Mouse (Mus musculus) embryonic facial prominence, embryonic 15.5 days (tissue): ENCODE data around the gene Ttc32. TPM values are rescaled to one million over a fixed set of nuclear protein-coding genes. Genes with fewer than 3 reads are reported as not detected.

Experiments
- ATAC-seq: fragments of 200-750 bp; cut with Nextera tagmentation; 2 replicates; pipeline ENCODE4 v1.8.0; 2017; ENCODE audit warnings: low read depth, moderate TSS enrichment; ENCODE audit not compliant: insufficient number of reproducible peaks, low FRiP score, low TSS enrichment
- H3K27ac ChIP-seq: fragments of 300-500 bp; sonication (generic); replicated peaks from 2 replicates; pipeline ENCODE4 v1.5.1; 2015; ENCODE audit warnings: mild to moderate bottlenecking, inconsistent platforms
- H3K27me3 ChIP-seq: fragments of 300-500 bp; sonication (generic); 2 replicates; pipeline ENCODE4 v1.6.1; 2015; ENCODE audit warnings: inconsistent platforms
- H3K36me3 ChIP-seq: fragments of 300-500 bp; sonication (generic); 2 replicates; pipeline ENCODE4 v1.6.1; 2015; ENCODE audit warnings: mild to moderate bottlenecking, inconsistent platforms
- H3K4me1 ChIP-seq: fragments of 300-500 bp; sonication (generic); 2 replicates; pipeline ENCODE4 v1.6.1; 2015; ENCODE audit warnings: inconsistent platforms
- H3K4me2 ChIP-seq: fragments of 300-500 bp; sonication (generic); replicated peaks from 2 replicates; pipeline ENCODE4 v1.6.1; 2015; ENCODE audit warnings: mild to moderate bottlenecking, inconsistent platforms
- H3K4me3 ChIP-seq: fragments of 300-500 bp; sonication (generic); replicated peaks from 2 replicates; pipeline ENCODE4 v1.5.1; 2015; ENCODE audit warnings: mild to moderate bottlenecking, inconsistent platforms
- H3K9ac ChIP-seq: fragments of 300-500 bp; sonication (generic); 2 replicates; pipeline ENCODE4 v1.6.1; 2015; ENCODE audit warnings: inconsistent platforms
- H3K9me3 ChIP-seq: fragments of 300-500 bp; sonication (generic); replicated peaks from 2 replicates; pipeline ENCODE4 v1.6.1; 2016; ENCODE audit warnings: inconsistent platforms
- WGBS: fragments of 180-500 bp; shearing (Covaris S2); methylation state at CpG from one replicate; pipeline ENCODE4 v1.1.7; 2015; 5-methylcytosine and 5-hydroxymethylcytosine counted together
- polyA plus RNA-seq: library from polyadenylated mRNA; unstranded; fragments of >200 nt; fragmentation: Nextera tagmentation; extraction: Ambion mirVana; gene quantifications from 2 replicates; pipeline ENCODE4 v1.2.1, GENCODE M21; 2015

Gene Ttc32
- polyA plus RNA-seq, 1 experiment from 2014 or later, result 14.4 TPM

DNA sequence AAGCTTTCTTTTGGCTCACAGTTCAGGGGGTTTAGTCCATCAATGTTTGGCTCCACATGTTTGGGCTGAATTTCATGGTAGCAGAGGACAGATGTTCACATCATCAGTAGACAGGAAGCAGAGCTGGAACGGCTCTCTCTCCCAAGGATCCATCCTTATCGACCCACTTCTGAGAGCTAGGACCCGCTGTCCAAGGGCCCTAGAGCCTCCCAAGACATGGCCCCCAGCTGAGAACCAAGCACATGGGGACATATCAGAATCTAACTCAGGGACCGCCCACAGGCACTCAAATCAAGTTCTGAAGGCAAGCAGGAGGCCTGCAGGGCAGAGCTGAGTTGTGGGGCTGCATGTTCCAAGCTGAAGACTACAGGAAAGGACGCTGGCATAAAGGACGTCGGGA, 14.9 kb downstream of the Ttc32 start:
- Histone ChIP-seq H3K36me3 (no peaks in the 10 kb centered on the region), H3K27me3 (no peaks in the 10 kb centered on the region; the same call in 1 of the 2 replicates), H3K9me3 (no peaks in the 10 kb centered on the region), H3K9ac (no peak overlapping the region), H3K27ac (no peak overlapping the region), H3K4me3 (no peak overlapping the region), H3K4me2 (no peak overlapping the region), H3K4me1 (no peaks in the 10 kb centered on the region)
- ATAC-seq, result no peak
- WGBS, result 89% methylated on average over 7 of the region's 7 CpGs

DNA sequence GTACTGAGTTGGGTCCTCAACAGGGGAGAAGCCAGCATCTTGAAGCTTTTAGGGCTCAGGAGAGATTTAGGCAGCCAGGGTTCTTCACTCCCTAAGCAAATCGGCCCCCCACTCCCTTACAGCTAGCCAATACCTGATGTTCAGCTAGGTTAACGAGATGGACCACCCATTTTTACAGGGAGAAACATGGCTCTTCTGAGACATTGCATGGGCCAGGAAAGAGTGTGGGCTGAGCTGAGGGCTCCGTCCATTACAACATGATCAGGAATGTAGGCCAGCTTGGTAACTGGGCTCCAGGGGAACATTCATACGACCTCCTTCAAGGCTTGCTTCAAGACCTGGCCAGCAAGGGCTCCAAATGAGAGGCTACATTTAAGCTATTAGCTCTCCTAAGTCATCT, 16.9 kb downstream of the Ttc32 start:
- ATAC-seq, result no peak
- Histone ChIP-seq H3K4me3 (no peak overlapping the region), H3K9me3 (no peaks in the 10 kb centered on the region), H3K36me3 (no peaks in the 10 kb centered on the region), H3K27me3 (no peaks in the 10 kb centered on the region; the same call in 1 of the 2 replicates), H3K4me1 (0 out of 2 replicates have a peak, but pooled peaks cover 4% of the 10 kb centered on the region), H3K27ac (no peak overlapping the region), H3K9ac (no peak overlapping the region), H3K4me2 (no peak overlapping the region)
- WGBS, result 71% methylated on average over 4 of the region's 4 CpGs

DNA sequence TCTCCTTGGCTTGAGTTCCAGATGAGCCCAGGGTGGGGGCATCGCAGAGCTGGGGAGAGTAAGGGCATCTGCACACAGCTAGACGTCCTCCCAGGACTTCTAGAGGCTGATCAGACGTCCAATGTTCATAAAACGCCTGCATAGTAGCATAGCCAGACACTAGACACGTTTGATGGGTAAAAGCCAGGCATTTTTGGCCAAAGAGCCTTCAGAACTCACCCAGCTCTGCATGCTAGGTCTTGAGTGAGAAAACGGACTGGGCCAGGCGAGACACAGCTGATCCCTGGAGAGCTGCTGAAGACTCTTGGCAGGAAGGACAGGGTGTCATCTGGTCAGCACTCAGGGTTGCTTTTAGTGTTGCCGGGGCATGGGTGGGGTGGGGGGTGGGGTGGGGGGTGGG, 18.3 kb downstream of the Ttc32 start:
- no peak for ATAC-seq
- Histone ChIP-seq H3K9me3 (no peaks in the 10 kb centered on the region), H3K27ac (no peak overlapping the region), H3K9ac (no peak overlapping the region), H3K4me3 (no peak overlapping the region), H3K27me3 (no peaks in the 10 kb centered on the region; the same call in 1 of the 2 replicates), H3K4me2 (no peak overlapping the region), H3K36me3 (no peaks in the 10 kb centered on the region), H3K4me1 (0 out of 2 replicates have a peak, but pooled peaks cover 4% of the 10 kb centered on the region)
- WGBS, result 78% methylated on average over 8 of the region's 8 CpGs

DNA sequence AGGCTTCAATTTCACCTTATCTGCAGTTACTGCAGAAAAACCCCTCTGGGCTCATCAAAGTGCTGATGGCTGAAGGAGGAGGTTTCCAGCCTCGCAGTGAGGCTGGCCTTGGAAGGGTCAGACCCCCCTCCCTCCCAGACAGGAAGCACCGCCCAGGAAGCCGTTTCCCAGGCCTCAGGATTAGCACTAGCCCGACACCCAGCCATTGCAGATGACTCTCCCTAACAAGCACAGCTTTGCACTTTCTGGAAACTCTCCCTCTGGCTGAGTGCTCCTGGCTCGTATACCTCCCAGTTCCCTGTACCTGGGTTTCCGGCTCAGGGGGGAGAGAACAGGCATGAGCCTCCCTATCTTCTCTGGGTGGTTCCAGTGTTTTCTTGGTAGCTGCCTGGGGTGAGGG, 21.0 kb downstream of the Ttc32 start:
- Histone ChIP-seq H3K9ac (no peak overlapping the region), H3K4me2 (no peak overlapping the region), H3K9me3 (no peaks in the 10 kb centered on the region), H3K4me1 (peaks cover 13% of the 10 kb centered on the region; the same call in 1 of the 2 replicates), H3K36me3 (no peaks in the 10 kb centered on the region), H3K4me3 (no peak overlapping the region), H3K27ac (no peak overlapping the region), H3K27me3 (no peaks in the 10 kb centered on the region; the same call in 1 of the 2 replicates)
- 22% methylated on average over 6 of the region's 6 CpGs for WGBS
- no peak for ATAC-seq

DNA sequence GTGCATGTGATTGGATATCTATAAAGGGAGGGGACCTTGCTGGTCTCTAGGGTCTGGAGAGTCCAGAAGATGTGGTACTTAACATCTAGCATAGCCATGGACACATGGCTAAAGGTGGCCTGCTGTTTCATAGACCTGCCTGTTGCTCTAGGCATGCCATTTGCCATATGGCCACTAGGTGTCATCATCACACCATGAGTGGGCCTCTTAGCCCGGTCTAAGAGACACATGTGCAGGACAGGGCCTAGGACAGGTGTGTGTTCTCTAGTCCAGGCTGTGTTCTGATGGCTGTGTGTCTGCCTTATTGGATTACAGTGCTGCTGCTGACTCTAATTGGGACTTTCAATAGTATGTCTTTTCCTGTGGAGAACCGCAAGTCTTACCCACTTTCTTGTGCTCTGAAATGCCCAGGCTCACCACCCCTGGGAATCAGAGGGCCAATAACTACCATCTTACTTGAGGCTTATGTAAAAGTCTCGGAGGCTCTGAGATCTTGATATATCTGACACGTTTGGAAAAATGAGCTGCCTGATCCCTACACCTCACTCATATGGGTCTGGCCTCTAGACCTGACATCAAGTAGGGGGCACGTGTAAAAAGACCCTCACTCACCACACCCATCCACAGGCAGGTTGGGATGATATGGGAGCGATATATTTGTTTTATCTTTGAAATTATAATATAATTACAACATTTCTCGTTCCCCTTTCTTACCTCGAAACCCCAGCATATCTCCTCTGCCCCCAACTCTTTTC, 22.5 kb downstream of the Ttc32 start:
- Histone ChIP-seq H3K4me3 (no peak overlapping the region), H3K9ac (no peak overlapping the region), H3K36me3 (no peaks in the 10 kb centered on the region), H3K27ac (no peak overlapping the region), H3K4me1 (peaks cover 13% of the 10 kb centered on the region; the same call in 1 of the 2 replicates), H3K9me3 (no peaks in the 10 kb centered on the region), H3K4me2 (no peak overlapping the region), H3K27me3 (no peaks in the 10 kb centered on the region; the same call in 1 of the 2 replicates)
- peak; percentile 72; the same call in 1 of the 2 replicates for ATAC-seq
- WGBS, result 58% methylated on average over 8 of the region's 8 CpGs

DNA sequence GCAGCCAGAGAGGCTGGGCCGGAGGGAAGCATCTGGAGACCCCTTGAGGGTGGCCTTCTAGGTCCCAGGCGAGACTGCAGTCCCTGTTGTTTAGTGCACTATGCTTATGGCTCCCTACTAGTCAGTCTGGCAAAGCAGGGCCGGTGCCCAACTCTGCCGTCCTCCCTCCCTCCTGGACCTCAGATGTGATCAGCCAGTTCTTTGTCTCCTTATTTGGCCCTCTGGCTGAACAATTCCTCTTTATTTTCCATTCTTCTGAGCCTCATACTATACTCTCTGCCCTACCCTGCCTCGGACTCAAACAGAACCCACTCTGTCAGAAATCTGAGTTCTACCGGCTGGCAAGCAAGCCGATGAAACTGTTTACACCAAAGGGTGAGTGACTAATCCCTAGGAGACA, 23.5 kb downstream of the Ttc32 start:
- H3K4me2 ChIP-seq, result no peak overlapping the region
- no peak overlapping the region for H3K27ac ChIP-seq
- 57% methylated on average over 7 of the region's 7 CpGs for WGBS
- H3K9ac ChIP-seq, result no peak overlapping the region
- peaks cover 13% of the 10 kb centered on the region; the same call in 1 of the 2 replicates for H3K4me1 ChIP-seq
- H3K27me3 ChIP-seq, result no peaks in the 10 kb centered on the region; the same call in 1 of the 2 replicates
- H3K4me3 ChIP-seq, result no peak overlapping the region
- H3K36me3 ChIP-seq, result no peaks in the 10 kb centered on the region
- no peaks in the 10 kb centered on the region for H3K9me3 ChIP-seq
- ATAC-seq, result no peak

DNA sequence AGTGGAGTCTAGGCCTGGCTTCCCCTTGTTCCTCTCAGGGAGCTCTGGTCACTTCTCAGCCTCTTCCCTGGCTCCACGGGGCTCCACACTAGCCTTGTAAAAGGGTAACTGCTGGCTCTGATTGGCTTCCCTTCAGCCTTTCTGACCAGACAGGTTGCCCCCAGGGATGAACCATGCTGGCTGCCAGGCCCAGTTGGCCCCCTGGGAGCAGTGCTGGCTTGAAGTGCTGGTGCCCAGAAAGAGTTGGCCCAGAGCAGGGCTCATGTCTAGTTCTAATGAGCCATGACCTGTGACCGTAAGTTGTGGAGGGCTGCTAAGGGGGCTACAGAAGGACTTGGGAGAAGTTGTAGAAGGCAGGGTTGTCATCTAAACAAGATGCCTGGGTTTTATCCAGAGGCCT, 24.2 kb downstream of the Ttc32 start:
- 65% methylated on average over 2 of the region's 2 CpGs for WGBS
- ATAC-seq, result no peak

DNA sequence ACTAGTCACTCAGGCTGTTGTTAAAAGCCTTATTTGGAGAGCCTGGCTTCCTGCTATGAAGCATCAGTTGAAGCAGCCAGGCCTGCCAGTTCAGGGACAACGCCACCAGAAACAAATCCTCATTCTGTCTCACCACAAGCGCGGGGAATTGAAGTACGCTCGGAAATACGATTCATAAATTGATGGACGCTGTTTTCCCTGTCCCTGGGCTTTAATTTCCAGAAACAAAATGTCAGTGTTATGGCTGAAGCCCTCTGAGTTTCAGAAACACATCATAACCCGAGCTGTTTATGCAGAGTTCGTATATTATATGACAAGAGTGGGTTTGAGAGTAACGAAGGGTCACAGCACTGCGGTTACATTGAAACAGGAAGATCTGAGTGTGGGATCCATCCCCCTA, 25.5 kb downstream of the Ttc32 start:
- Histone ChIP-seq H3K27ac (no peak overlapping the region), H3K27me3 (no peaks in the 10 kb centered on the region), H3K4me2 (no peak overlapping the region), H3K9ac (no peak overlapping the region), H3K9me3 (no peaks in the 10 kb centered on the region), H3K36me3 (no peaks in the 10 kb centered on the region), H3K4me3 (no peak overlapping the region), H3K4me1 (peaks cover 21% of the 10 kb centered on the region)
- no peak for ATAC-seq
- 59% methylated on average over 11 of the region's 11 CpGs for WGBS

More for the DNA sequence above, 24.2 kb downstream of the Ttc32 start:
- Histone ChIP-seq H3K9me3 (no peaks in the 10 kb centered on the region), H3K36me3 (no peaks in the 10 kb centered on the region), H3K27me3 (no peaks in the 10 kb centered on the region), H3K4me3 (no peak overlapping the region), H3K4me2 (no peak overlapping the region), H3K27ac (no peak overlapping the region), H3K4me1 (peaks cover 13% of the 10 kb centered on the region; the same call in 1 of the 2 replicates), H3K9ac (no peak overlapping the region)

DNA sequence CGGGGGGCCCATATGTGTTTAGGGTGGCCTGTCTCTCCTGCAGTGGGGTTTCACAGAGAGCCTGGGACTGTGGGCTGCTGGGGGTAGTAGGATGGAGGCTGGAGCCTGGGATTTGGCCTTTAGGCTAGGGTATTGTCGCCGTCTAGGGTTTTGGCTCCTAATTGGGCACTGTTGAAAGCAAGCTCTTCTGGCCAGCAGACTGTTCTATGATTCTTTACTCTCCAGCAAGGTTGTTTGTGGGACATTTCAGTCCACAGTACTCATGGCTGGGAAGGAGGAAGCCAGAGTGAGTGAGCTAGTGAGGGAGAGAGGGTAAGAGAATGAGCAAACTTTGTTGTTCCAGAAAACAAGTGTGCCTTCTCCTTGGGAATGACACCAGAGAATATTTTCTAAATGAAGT, 29.7 kb downstream of the Ttc32 start:
- no peak for ATAC-seq
- Histone ChIP-seq H3K4me2 (no peak overlapping the region), H3K27me3 (no peaks in the 10 kb centered on the region), H3K9ac (no peak overlapping the region), H3K27ac (no peak overlapping the region), H3K4me1 (peaks cover 9% of the 10 kb centered on the region), H3K36me3 (no peaks in the 10 kb centered on the region), H3K9me3 (no peaks in the 10 kb centered on the region), H3K4me3 (no peak overlapping the region)
- 57% methylated on average over 3 of the region's 3 CpGs for WGBS

DNA sequence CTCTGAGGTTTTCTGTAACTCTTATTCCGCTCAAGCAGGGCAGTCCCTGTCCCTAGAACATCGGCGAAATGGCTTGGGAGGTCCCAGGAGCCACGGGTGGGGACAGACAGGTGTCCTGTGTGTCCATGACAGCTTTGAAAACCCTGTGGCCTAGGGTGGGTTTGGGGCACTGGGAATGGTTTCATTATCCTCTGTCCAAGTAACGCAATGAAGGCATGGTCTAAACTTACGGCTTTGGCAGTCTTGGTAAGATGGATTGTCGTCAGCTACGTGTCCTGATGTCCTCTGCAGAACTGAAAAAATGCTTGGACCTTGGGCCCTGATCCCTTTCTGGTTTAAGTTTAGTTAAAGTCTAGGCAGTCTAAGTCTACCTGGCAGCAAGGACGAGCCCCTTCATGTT, 30.2 kb downstream of the Ttc32 start:
- no peaks in the 10 kb centered on the region for H3K36me3 ChIP-seq
- H3K9ac ChIP-seq, result no peak overlapping the region
- no peak overlapping the region for H3K4me3 ChIP-seq
- peaks cover 9% of the 10 kb centered on the region for H3K4me1 ChIP-seq
- no peaks in the 10 kb centered on the region for H3K27me3 ChIP-seq
- H3K27ac ChIP-seq, result no peak overlapping the region
- H3K4me2 ChIP-seq, result no peak overlapping the region
- H3K9me3 ChIP-seq, result no peaks in the 10 kb centered on the region
- ATAC-seq, result no peak
- 67% methylated on average over 9 of the region's 9 CpGs for WGBS

DNA sequence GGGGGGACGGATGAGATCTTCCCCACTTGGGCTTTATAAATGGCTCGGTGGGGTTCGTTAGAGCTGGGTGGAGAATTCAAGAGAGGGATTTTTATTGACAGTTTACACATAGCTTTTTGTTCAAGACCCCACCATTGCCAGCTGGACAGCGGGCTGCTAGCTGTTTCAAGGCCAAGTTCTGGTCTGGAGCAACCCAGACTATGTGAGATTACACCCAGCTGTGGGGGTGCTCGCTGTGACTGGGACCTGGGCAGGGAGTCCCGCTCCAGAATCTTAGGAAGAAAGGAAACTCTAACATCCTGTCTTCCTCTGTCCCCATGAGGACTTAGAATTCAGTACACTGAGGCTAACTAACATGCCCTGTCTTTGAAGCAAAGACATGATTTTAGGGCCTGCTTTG, 33.8 kb downstream of the Ttc32 start:
- WGBS, result 83% methylated on average over 6 of the region's 6 CpGs
- no peak overlapping the region for H3K4me3 ChIP-seq
- no peaks in the 10 kb centered on the region for H3K9me3 ChIP-seq
- no peak overlapping the region for H3K4me2 ChIP-seq
- H3K27ac ChIP-seq, result no peak overlapping the region
- H3K27me3 ChIP-seq, result no peaks in the 10 kb centered on the region
- H3K4me1 ChIP-seq, result peaks cover 9% of the 10 kb centered on the region
- no peaks in the 10 kb centered on the region for H3K36me3 ChIP-seq
- ATAC-seq, result no peak
- H3K9ac ChIP-seq, result no peak overlapping the region

DNA sequence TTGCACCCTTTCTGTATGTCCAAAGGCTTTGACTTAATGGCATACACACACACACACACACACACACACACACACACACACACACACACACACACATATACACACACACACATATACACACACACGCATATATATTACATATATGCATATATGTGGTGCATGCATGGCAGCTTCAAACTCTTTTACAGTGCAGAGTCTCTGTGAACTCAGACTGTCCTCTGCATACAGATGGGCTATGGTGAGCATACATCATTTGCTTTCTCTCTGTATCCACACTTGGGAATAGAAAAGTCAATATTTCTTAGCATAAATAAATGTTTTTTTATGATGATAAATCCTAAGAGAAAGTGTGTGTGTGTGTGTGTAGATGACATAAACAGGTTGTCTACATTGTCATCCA, 41.3 kb downstream of the Ttc32 start:
- H3K27ac ChIP-seq, result no peak overlapping the region
- H3K4me2 ChIP-seq, result no peak overlapping the region
- H3K9ac ChIP-seq, result no peak overlapping the region
- no peak overlapping the region for H3K4me3 ChIP-seq
- no peaks in the 10 kb centered on the region for H3K36me3 ChIP-seq
- H3K27me3 ChIP-seq, result no peaks in the 10 kb centered on the region
- no peaks in the 10 kb centered on the region for H3K9me3 ChIP-seq
- ATAC-seq, result no peak
- peaks cover 6% of the 10 kb centered on the region; the same call in 1 of the 2 replicates for H3K4me1 ChIP-seq
- WGBS, result 83% methylated on average over 1 of the region's 1 CpGs
